Mouse (Mus musculus) T-helper 17 cell (primary cell): Measurements from ENCODE around the gene Ripk3.
"Not testable (repeated sequence)": the region's sequence is repeated elsewhere in the genome, so short reads cannot be mapped to it uniquely, and the experiment has no call there.

ENCODE experiments used
- in situ Hi-C, 2 experiments: fragments of 300-600 bp; cut with MboI, MseI; formaldehyde crosslinking; loops; 1 replicate in 1 of 2; 2 replicates in 1 of 2; pipeline ENCODE4 v1.15.1; 2025; ENCODE audit warnings: high pct_unique_total_duplicates in 2 of 2

The Ripk3 gene

GRCm38 (mm10) chr14:55762001-55762821 lies 26.5 kb downstream of the Ripk3 start:
- in situ Hi-C loops, result no loop called here

GRCm38 (mm10) chr14:55761163-55761562 lies 27.5 kb downstream of the Ripk3 start, which contains the start of gene Ltb4r2:
TSS of gene Ltb4r2 (plus strand) at chr14:55761428.
- in situ Hi-C loops, result no loop called here

- in situ Hi-C loops, result not testable (repeated sequence)
These were observed 28.5 kb downstream of the Ripk3 start for GRCm38 (mm10) chr14:55760156-55760555.

GRCm38 (mm10) chr14:55758363-55758784 lies 30.3 kb downstream of the Ripk3 start, which contains the start of gene Cideb:
TSS of gene Cideb (minus strand) at chr14:55758458.
- in situ Hi-C loops, result no loop called here

GRCm38 (mm10) chr14:55757566-55757965 lies 31.1 kb downstream of the Ripk3 start:
- in situ Hi-C loops, result no loop called here

- in situ Hi-C loops, result no loop called here
These were observed 41.4 kb downstream of the Ripk3 start for GRCm38 (mm10) chr14:55747051-55747847.

GRCm38 (mm10) chr14:55745861-55746237 lies 42.8 kb downstream of the Ripk3 start:
- in situ Hi-C loops, result no loop called here

GRCm38 (mm10) chr14:55745180-55745860 lies 43.3 kb downstream of the Ripk3 start, which contains the start of the genes Dhrs1 and Nop9:
TSS of gene Dhrs1 (minus strand) at chr14:55745690.
TSS of gene Nop9 (plus strand) at chr14:55745693.
- in situ Hi-C loops, result no loop called here

- in situ Hi-C loops, result loop anchor here (5.0 kb wide), 1 partner anchor 61 kb away; the partner anchor contains the start of gene Tinf2 (in 2 of the 2)
These were observed 45.0 kb downstream of the Ripk3 start for GRCm38 (mm10) chr14:55743711-55744110.

GRCm38 (mm10) chr14:55737086-55737687 lies 51.5 kb downstream of the Ripk3 start:
- in situ Hi-C loops, result no loop called here

GRCm38 (mm10) chr14:55735758-55736157 lies 52.9 kb downstream of the Ripk3 start:
- in situ Hi-C loops, result no loop called here

GRCm38 (mm10) chr14:55735334-55735733 lies 53.3 kb downstream of the Ripk3 start:
- in situ Hi-C loops, result no loop called here
